Mouse (Mus musculus) liver, embryonic 13.5 days (tissue): Measurements from ENCODE around the gene Ano4. TPM values are rescaled to one million over a fixed set of nuclear protein-coding genes. Genes with fewer than 3 reads are reported as not detected.

Experiments used
- ATAC-seq: fragments of 200-750 bp; cut with Nextera tagmentation; 2 replicates; pipeline ENCODE4 v1.8.0; 2017; ENCODE audit warnings: low read depth, mild to moderate bottlenecking, moderate number of reproducible peaks, moderate library complexity
- DNase-seq: peaks from one replicate; pipeline ENCODE4 v3.0.0; 2022
- H3K27ac ChIP-seq: fragments of 300-500 bp; sonication (generic); 2 replicates; pipeline ENCODE4 v1.5.1; 2015; ENCODE audit warnings: moderate library complexity, mild to moderate bottlenecking, inconsistent platforms
- H3K27me3 ChIP-seq: fragments of 300-500 bp; sonication (generic); 2 replicates; pipeline ENCODE4 v1.6.1; 2015; ENCODE audit warnings: mild to moderate bottlenecking, inconsistent platforms
- H3K36me3 ChIP-seq: fragments of 300-500 bp; sonication (generic); 2 replicates; pipeline ENCODE4 v1.6.1; 2015; ENCODE audit warnings: mild to moderate bottlenecking, inconsistent platforms
- H3K4me1 ChIP-seq: fragments of 300-500 bp; sonication (generic); replicated peaks from 2 replicates; pipeline ENCODE4 v1.6.1; 2015; ENCODE audit warnings: inconsistent platforms
- H3K4me2 ChIP-seq: fragments of 300-500 bp; sonication (generic); 2 replicates; pipeline ENCODE4 v1.6.1; 2015; ENCODE audit warnings: inconsistent platforms, mild to moderate bottlenecking, moderate library complexity
- H3K4me3 ChIP-seq: fragments of 300-500 bp; sonication (generic); replicated peaks from 2 replicates; pipeline ENCODE4 v1.5.1; 2015; ENCODE audit warnings: mild to moderate bottlenecking, inconsistent platforms
- H3K9ac ChIP-seq: fragments of 300-500 bp; sonication (generic); 2 replicates; pipeline ENCODE4 v1.6.1; 2015; ENCODE audit warnings: mild to moderate bottlenecking, inconsistent platforms
- H3K9me3 ChIP-seq: fragments of 300-500 bp; sonication (generic); replicated peaks from 2 replicates; pipeline ENCODE4 v1.6.1; 2016; ENCODE audit warnings: inconsistent platforms
- WGBS: fragments of 180-500 bp; shearing (Covaris S2); methylation state at CpG from one replicate; pipeline ENCODE4 v1.1.7; 2015; ENCODE audit not compliant: insufficient replicate concordance; 5-methylcytosine and 5-hydroxymethylcytosine counted together
- polyA plus RNA-seq: library from polyadenylated mRNA; unstranded; fragments of >200 nt; fragmentation: Nextera tagmentation; extraction: Ambion mirVana; gene quantifications from 2 replicates; pipeline ENCODE4 v1.2.1, GENCODE M21; 2015

The Ano4 gene
- polyA plus RNA-seq, 1 experiment from 2014 or later, result 0.18 TPM

DNA sequence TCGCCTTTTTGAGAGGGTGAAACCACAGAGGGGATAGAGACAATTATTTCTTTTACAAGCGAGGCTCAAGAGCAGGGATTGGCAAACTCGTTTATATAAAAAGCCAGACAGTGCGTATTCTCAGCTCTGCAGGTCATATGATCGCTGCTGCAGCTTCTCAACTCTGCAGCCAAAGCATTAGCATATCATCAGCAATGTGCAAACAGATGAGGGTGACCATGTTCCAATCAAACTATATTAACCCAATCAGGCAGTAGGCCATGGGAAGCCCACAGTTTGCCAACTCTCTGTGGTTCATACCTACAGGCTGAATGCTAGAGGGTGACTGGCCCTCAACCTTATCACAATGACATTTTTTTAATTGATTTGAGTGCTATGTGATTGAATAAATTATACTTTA, 64.2 kb downstream of the Ano4 start:
- no peak for DNase-seq
- Histone ChIP-seq H3K9me3 (no peaks in the 10 kb centered on the region), H3K4me1 (no peaks in the 10 kb centered on the region), H3K4me2 (no peak overlapping the region), H3K9ac (no peak overlapping the region), H3K36me3 (no peaks in the 10 kb centered on the region), H3K4me3 (no peak overlapping the region), H3K27ac (no peak overlapping the region), H3K27me3 (no peaks in the 10 kb centered on the region)
- 63% methylated on average over 5 of the region's 5 CpGs for WGBS
- no peak for ATAC-seq

DNA sequence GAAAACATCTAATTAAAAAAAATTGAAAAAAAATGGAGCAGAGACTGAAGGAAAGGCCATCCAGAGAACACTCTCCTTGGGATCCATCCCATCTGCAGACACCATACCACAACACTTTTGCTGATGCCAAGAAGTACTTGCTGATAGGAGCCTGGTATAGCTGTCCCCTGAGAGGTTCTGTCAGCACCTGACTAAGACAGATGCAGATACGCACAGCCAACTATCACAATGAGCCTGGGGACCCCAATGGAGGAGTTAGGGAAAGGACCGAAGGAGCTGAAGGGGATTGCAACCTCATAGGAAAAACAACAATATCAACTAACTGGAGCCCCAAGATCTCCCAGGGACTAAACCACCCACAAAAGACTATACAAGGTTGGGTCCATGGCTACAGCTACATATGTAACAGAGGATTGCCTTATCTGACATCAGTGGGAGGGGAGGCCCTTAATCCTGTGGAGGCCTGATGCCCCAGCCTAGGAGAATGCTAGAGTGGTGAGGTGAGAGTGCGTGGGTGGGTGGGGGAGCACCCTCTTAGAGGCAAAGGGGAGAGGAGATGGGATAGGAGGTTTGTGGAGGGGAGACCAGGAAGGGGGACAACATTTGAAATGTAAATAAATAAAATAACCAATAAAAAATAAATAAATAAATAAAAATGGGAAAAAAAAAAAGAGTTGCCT, 71.4 kb downstream of the Ano4 start:
- ATAC-seq, result no peak
- DNase-seq, result no peak
- 75% methylated on average over 3 of the region's 3 CpGs for WGBS
- Histone ChIP-seq H3K27ac (no peak overlapping the region), H3K9me3 (no peaks in the 10 kb centered on the region), H3K4me2 (no peak overlapping the region), H3K36me3 (no peaks in the 10 kb centered on the region), H3K9ac (no peak overlapping the region), H3K4me3 (no peak overlapping the region), H3K4me1 (no peaks in the 10 kb centered on the region), H3K27me3 (no peaks in the 10 kb centered on the region)

DNA sequence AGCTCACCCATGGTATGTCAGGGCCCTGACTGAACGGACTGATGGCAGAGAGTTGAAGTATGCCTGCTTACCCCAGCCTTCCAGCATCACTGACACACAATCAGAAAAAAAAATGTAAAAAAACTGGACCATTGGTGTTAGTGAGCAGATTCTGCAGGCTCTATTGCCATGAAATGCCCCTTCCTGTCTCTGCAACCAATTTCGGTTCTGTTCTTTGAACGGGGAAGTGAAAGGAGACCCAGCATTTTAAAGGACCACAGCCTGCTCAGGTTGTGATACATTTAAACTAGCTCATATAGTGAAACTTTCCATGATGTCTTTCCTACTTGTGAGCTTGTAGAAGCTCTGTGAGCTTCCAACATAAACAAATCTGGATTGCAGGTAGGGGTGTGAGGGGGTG, 77.2 kb downstream of the Ano4 start:
- Histone ChIP-seq H3K4me1 (no peaks in the 10 kb centered on the region), H3K4me2 (no peak overlapping the region), H3K9ac (no peak overlapping the region), H3K27me3 (no peaks in the 10 kb centered on the region), H3K9me3 (no peaks in the 10 kb centered on the region), H3K27ac (no peak overlapping the region), H3K36me3 (no peaks in the 10 kb centered on the region), H3K4me3 (no peak overlapping the region)
- WGBS, result 52% methylated on average over 3 of the region's 3 CpGs
- DNase-seq (no peak), ATAC-seq (no peak)

DNA sequence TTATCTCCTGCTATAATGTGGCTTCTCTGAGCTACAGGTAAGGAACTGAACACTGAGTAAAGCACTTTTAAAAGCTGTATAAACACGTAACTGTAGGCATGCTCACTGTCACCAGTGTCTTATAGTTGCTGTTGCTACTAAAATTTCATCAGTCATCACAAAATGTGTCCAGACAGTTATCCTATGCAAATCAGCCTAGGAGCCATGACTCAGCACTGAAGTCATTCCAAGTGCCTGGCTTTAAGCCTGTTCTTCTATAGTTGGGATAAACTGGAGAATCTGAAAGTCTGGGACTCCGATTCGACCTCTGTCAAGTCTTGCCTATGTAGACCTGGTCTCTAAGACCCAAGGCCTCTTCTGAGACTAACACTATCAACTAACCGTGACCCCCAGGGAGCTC, 81.2 kb downstream of the Ano4 start:
- no peak overlapping the region for H3K4me2 ChIP-seq
- H3K27me3 ChIP-seq, result no peaks in the 10 kb centered on the region
- H3K36me3 ChIP-seq, result no peaks in the 10 kb centered on the region
- WGBS, result 56% methylated on average over 4 of the region's 4 CpGs
- H3K4me1 ChIP-seq, result no peaks in the 10 kb centered on the region
- no peak overlapping the region for H3K27ac ChIP-seq
- no peak overlapping the region for H3K9ac ChIP-seq
- H3K4me3 ChIP-seq, result no peak overlapping the region
- no peaks in the 10 kb centered on the region for H3K9me3 ChIP-seq
- no peak for DNase-seq
- no peak for ATAC-seq

DNA sequence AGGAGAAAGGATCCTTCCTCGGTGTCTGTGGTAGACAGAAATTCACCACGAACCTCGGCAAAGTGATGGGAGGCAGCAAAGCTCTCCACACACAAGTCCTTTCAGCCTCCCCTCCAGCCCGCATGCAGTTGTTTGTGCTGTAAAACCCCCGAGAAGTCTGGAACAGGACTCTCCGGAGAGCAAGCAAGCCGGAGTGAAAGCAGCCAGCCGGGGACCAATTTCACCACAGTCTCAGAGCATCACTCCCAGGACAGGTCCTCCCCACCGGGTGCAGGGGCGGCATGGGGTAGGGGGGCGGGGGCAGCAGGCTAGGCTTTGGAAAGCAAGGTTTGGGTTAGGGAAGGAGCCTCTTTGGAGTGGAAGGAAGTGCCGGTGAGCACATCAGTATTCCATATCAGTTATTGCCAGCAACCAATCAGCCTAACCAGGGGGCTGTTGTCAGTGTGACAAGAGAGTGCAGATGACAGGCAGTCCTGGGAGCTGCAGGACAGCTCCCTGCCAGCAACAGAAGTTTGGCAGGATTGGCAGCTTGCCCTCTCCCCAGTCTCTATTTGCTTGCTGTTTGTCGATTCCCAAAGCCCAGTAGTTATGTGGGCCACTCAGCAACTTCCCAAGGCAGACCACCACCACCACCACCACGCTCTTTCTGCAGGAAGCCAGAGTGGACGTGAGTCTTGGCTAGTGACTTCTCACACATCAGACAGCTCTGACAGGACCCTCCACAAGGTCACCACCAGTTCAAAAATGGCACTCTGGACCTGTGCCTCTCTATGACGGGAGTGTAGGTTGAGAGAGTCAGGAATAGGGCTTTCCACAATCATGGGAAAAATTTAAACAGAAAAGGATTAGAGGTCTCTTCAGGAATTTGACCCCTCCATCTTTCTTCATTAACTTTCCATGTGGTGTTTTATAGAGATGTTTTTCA, 86.8 kb downstream of the Ano4 start:
- Histone ChIP-seq H3K27ac (no peak overlapping the region), H3K4me1 (no peaks in the 10 kb centered on the region), H3K4me3 (no peak overlapping the region), H3K36me3 (no peaks in the 10 kb centered on the region), H3K27me3 (peaks cover 14% of the 10 kb centered on the region), H3K9me3 (no peaks in the 10 kb centered on the region), H3K4me2 (no peak overlapping the region), H3K9ac (no peak overlapping the region)
- DNase-seq (no peak), ATAC-seq (no peak)
- 10% methylated on average over 16 of the region's 16 CpGs for WGBS

DNA sequence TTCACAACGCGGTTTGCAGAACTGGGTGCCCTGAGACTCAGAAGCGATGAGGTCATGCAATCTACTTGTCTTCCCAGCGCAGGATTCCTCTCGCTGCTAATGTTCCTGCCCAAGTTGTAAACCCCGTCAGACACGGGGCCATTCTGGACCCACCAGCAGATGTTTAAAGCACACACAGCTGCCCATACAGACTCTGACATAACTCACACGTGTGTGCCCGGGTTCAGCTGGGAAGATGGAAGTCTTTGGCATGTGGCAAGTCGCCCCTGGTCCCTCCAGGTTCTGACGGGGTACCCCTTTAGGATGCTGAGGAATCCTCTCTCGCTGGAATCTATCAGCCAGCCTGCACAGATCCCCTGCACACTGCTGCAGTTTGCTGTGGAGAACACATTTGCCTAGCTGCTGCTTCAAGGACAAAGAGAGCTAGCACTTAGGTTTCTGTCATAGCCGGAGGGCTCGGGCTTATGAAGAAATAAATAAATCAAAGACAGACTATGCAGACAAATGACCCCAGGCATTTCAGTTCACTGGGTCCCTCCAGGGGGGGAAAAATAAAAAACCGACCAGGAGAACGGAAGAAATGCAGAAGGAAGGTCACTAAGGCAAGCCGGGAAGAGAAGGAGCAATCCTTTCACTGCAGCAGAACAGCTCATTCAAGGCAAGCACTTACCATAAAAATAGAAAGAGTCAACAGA, 87.7 kb downstream of the Ano4 start:
- no peak overlapping the region for H3K9ac ChIP-seq

DNA sequence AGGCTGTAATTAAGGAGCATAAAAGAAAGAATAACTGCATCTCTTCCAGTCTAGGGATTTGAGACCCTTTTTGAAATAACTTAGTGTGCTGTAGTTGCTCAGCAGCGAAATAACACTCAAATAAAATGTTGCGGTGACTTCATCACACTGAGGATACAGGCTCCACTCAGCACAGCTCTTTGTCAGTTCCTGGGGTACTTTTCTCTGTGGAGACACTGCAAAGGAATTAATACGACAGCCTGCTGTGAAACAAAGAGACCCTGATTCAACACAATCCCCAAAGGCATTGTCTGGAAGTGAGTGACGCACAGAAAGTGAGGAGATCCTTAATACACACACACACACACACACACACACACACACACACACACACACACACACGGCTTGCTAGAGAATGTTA, 89.8 kb downstream of the Ano4 start:
- Histone ChIP-seq H3K9me3 (no peaks in the 10 kb centered on the region), H3K4me3 (no peak overlapping the region), H3K9ac (no peak overlapping the region), H3K4me2 (no peak overlapping the region), H3K36me3 (no peaks in the 10 kb centered on the region), H3K27me3 (peaks cover 14% of the 10 kb centered on the region), H3K4me1 (no peaks in the 10 kb centered on the region), H3K27ac (no peak overlapping the region)
- WGBS, result 55% methylated on average over 5 of the region's 5 CpGs
- ATAC-seq (no peak), DNase-seq (no peak)

More for the DNA sequence above, 87.7 kb downstream of the Ano4 start:
- peaks cover 14% of the 10 kb centered on the region for H3K27me3 ChIP-seq
- H3K4me2 ChIP-seq, result 0 out of 2 replicates have a peak overlapping the region, but pooled peaks have one; percentile 4
- H3K4me3 ChIP-seq, result no peak overlapping the region
- no peaks in the 10 kb centered on the region for H3K36me3 ChIP-seq
- H3K27ac ChIP-seq, result no peak overlapping the region
- no peaks in the 10 kb centered on the region for H3K9me3 ChIP-seq
- ATAC-seq (no peak), DNase-seq (no peak)
- 11% methylated on average over 17 of the region's 17 CpGs for WGBS
- no peaks in the 10 kb centered on the region for H3K4me1 ChIP-seq

DNA sequence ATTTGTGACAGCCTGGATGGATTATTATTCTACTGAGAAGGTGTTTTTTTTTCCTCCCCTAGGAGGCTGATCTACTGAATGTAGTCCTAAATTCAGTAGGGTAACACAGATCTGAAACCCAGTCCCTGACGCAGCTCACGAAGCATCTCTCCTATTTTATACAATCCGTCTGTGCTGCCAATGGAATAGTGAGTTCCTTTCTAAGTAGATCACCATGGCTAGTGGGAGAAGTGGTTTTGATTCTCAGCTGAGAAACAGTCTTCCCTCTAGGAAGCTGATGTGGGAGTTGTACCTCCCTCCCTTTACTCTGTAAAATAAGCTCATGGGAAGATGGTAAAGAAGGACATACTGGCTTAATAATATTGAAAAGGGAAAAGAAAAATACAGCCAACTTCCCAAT, 90.8 kb downstream of the Ano4 start:
- DNase-seq (no peak), ATAC-seq (no peak)
- H3K27me3 ChIP-seq, result peaks cover 14% of the 10 kb centered on the region
- H3K4me3 ChIP-seq, result no peak overlapping the region
- H3K9ac ChIP-seq, result no peak overlapping the region
- WGBS, result 58% methylated on average over 3 of the region's 3 CpGs
- no peaks in the 10 kb centered on the region for H3K9me3 ChIP-seq
- no peak overlapping the region for H3K4me2 ChIP-seq
- H3K4me1 ChIP-seq, result no peaks in the 10 kb centered on the region
- no peak overlapping the region for H3K27ac ChIP-seq
- no peaks in the 10 kb centered on the region for H3K36me3 ChIP-seq

DNA sequence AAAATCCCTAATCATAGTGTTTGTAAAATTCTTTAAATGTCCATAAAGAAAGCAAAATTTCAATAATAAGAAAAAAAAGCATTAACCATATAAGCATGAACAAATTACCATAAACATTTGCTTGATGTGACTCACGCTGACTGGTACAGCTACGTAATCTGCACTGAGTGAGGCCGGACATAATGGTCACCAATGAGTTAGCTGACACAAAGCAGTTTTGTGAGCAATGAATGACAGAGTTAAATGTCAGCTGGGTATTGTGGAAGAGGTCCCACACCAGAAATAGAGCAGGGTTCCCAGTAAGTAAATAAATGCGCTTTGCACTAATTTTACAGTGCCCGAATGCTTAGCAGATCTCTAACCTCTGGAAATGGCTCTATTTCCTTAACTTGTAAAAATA, 91.9 kb downstream of the Ano4 start:
- Histone ChIP-seq H3K27ac (no peak overlapping the region), H3K36me3 (no peaks in the 10 kb centered on the region), H3K9me3 (no peaks in the 10 kb centered on the region), H3K4me2 (no peak overlapping the region), H3K27me3 (peaks cover 11% of the 10 kb centered on the region), H3K4me3 (no peak overlapping the region), H3K9ac (no peak overlapping the region), H3K4me1 (no peaks in the 10 kb centered on the region)
- ATAC-seq (no peak), DNase-seq (no peak)
- WGBS, result 81% methylated on average over 5 of the region's 5 CpGs

DNA sequence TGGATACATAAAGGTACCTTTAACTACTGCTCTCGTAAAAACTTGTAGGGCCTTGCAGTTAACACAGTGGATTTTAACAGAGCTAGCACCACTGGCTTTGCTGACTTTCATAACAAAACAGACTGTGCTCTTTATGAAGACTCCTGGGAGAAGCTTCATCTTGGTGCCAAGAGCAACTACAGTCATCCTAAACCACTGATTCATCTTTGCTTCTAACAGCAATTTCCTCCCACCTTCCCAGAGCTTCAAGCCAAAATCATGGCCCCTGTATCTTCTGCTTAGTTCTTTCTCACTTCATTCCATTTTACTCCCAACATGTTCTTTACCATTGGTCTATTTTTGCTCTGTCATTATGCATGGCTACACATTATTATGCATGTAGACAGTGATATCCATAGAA, 100.8 kb downstream of the Ano4 start:
- 58% methylated on average over 1 of the region's 1 CpGs for WGBS
- Histone ChIP-seq H3K27ac (no peak overlapping the region), H3K9ac (no peak overlapping the region), H3K4me2 (no peak overlapping the region), H3K9me3 (no peaks in the 10 kb centered on the region), H3K4me1 (no peaks in the 10 kb centered on the region), H3K36me3 (no peaks in the 10 kb centered on the region), H3K4me3 (no peak overlapping the region), H3K27me3 (no peaks in the 10 kb centered on the region)
- ATAC-seq, result no peak
- DNase-seq, result no peak

DNA sequence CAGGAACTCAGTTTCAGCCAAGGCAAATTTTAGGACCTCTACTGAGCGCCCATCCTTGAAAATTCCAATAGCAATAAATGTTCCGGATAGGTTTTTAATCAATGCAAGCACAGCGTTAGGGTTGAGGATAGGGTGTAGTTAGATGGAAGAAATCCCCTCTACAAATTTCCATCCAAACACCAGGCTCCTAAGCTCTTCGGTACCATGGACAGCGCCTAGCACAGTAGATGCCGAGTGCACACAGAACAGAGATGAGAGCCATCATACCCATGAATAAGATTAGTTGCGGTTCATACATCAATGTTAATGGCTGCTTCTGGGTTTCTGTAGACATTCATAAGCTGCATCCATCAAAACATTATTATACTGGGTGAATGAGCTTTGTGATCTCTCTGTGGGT, 120.0 kb downstream of the Ano4 start:
- Histone ChIP-seq H3K4me1 (no peaks in the 10 kb centered on the region), H3K9me3 (no peaks in the 10 kb centered on the region), H3K36me3 (no peaks in the 10 kb centered on the region), H3K4me3 (no peak overlapping the region), H3K27ac (no peak overlapping the region), H3K9ac (no peak overlapping the region), H3K27me3 (no peaks in the 10 kb centered on the region), H3K4me2 (no peak overlapping the region)
- WGBS, result 35% methylated on average over 7 of the region's 7 CpGs
- DNase-seq (no peak), ATAC-seq (no peak)
